Mouse (Mus musculus) testis, adult 2 months (tissue): Measurements from ENCODE around the gene Fstl4. TPM values are rescaled to one million over a fixed set of nuclear protein-coding genes. Genes with fewer than 3 reads are reported as not detected.
A peak's percentile ranks its signal among the peaks of the same experiment; 100 is the strongest.

Experiments
- H3K27ac ChIP-seq: fragments of 200-500 bp; 2 replicates; pipeline ENCODE4 v1.5.1; 2012; ENCODE audit warnings: low read depth, low read length; ENCODE audit not compliant: control insufficient read depth, insufficient read depth
- H3K27me3 ChIP-seq: fragments of 200-500 bp; 2 replicates; pipeline ENCODE4 v1.6.1; 2012; ENCODE audit warnings: mild to moderate bottlenecking, low read length, moderate library complexity; ENCODE audit not compliant: control insufficient read depth, insufficient read depth
- H3K36me3 ChIP-seq: fragments of 200-500 bp; 2 replicates; pipeline ENCODE4 v1.6.1; 2012; ENCODE audit warnings: mild to moderate bottlenecking, low read length; ENCODE audit not compliant: control insufficient read depth, insufficient read depth
- H3K4me1 ChIP-seq: fragments of 200-500 bp; 2 replicates; pipeline ENCODE4 v1.6.1; 2012; ENCODE audit warnings: low read length; ENCODE audit not compliant: control insufficient read depth, insufficient read depth
- H3K4me3 ChIP-seq: fragments of 200-500 bp; 2 replicates; pipeline ENCODE4 v1.5.1; 2012; ENCODE audit warnings: low read depth, mild to moderate bottlenecking, low read length, moderate library complexity, mixed read lengths; ENCODE audit not compliant: control insufficient read depth
- CTCF ChIP-seq: fragments of 200-500 bp; IDR thresholded peaks from 2 replicates; pipeline ENCODE4 v1.5.1; 2012; ENCODE audit warnings: low read depth, mild to moderate bottlenecking, inconsistent platforms, low read length, moderate library complexity; ENCODE audit not compliant: control insufficient read depth, insufficient read depth, insufficient replicate concordance
- POLR2A ChIP-seq: fragments of 200-500 bp; IDR thresholded peaks from 2 replicates; pipeline ENCODE4 v1.6.1; 2012; ENCODE audit warnings: low read depth, mild to moderate bottlenecking, inconsistent platforms, low read length, moderate library complexity; ENCODE audit not compliant: control insufficient read depth
- polyA plus RNA-seq: library from polyadenylated mRNA; depleted of rRNA; stranded (reverse); fragments of >200 nt; gene quantifications from 2 replicates; pipeline ENCODE4 v1.2.3, GENCODE M21; 2012

Gene Fstl4
- polyA plus RNA-seq, 1 experiment = 0.22 TPM

GRCm38 (mm10) chr11:52970396-52970795 is 206.0 kb downstream of the Fstl4 start:
- Histone ChIP-seq H3K27me3 (no peaks in the 10 kb centered on the region), H3K36me3 (no peaks in the 10 kb centered on the region)
- no peak for TF ChIP-seq CTCF
- TF ChIP-seq POLR2A = no peak

DNA sequence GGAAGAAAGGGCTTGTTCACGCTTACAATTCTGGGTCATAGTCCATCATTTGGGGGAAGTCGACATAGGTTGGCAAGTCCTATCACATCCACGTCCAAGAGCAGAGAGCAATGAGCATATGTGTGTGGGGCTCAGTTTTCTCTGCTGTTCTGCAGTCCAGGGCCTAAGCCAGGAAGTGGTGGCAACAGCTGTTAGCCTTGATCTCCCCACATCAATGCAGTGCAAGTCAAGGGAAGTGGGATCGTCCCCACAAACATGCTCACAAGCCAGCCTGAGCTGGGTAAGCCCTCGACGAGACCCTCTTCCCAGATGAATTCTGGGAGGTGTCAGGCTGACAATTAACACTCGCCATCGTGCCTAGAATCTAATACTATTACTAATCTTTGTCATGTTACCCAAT is 222.6 kb downstream of the Fstl4 start:
- H3K4me3 ChIP-seq = no peak overlapping the region
- H3K27me3 ChIP-seq = no peaks in the 10 kb centered on the region
- H3K36me3 ChIP-seq = no peaks in the 10 kb centered on the region
- no peak overlapping the region for H3K27ac ChIP-seq
- H3K4me1 ChIP-seq = no peaks in the 10 kb centered on the region
- TF ChIP-seq CTCF (no peak), POLR2A (no peak)

More at GRCm38 (mm10) chr11:52970396-52970795, 206.0 kb downstream of the Fstl4 start:
- H3K4me1 ChIP-seq = no peaks in the 10 kb centered on the region; the same call in 1 of the 2 replicates
- H3K27ac ChIP-seq = no peak overlapping the region
- no peak overlapping the region for H3K4me3 ChIP-seq

GRCm38 (mm10) chr11:52994688-52995087 is 230.3 kb downstream of the Fstl4 start:
- H3K36me3 ChIP-seq = no peaks in the 10 kb centered on the region
- TF ChIP-seq CTCF (no peak), POLR2A (no peak)
- peaks cover 7% of the 10 kb centered on the region for H3K4me1 ChIP-seq
- no peaks in the 10 kb centered on the region for H3K27me3 ChIP-seq
- no peak overlapping the region for H3K4me3 ChIP-seq
- no peak overlapping the region for H3K27ac ChIP-seq

- TF ChIP-seq POLR2A (no peak), CTCF (no peak)
- peak overlapping the region; percentile 68 for H3K27ac ChIP-seq
- H3K36me3 ChIP-seq = no peaks in the 10 kb centered on the region
- H3K4me3 ChIP-seq = no peak overlapping the region
- no peaks in the 10 kb centered on the region for H3K27me3 ChIP-seq
- H3K4me1 ChIP-seq = peaks cover 7% of the 10 kb centered on the region
Measured at GRCm38 (mm10) chr11:52996434-52997093, 232.1 kb downstream of the Fstl4 start.

DNA sequence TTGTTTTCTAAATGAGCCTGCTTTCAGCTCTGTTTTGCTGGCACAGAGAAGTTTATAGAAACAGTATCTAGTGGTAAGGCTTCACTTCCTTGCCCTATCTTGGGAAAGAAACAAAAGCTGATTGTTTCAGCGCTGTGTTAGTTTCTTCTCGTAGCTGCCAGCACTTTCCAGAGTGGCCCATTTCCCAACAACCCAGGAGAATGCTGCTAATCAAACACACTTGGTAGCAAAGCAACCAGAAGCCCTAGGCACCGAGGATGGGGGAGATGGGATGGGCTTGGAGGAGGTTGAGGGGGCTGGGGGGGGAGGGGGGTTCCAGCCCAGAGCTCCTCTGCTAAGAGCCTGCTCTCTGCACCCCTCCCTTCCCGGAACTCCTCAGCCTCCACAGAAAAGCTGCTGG is 233.0 kb downstream of the Fstl4 start:
- Histone ChIP-seq H3K4me1 (peaks cover 7% of the 10 kb centered on the region), H3K27me3 (no peaks in the 10 kb centered on the region), H3K4me3 (no peak overlapping the region), H3K36me3 (no peaks in the 10 kb centered on the region), H3K27ac (peak overlapping the region; percentile 68)
- TF ChIP-seq POLR2A (no peak), CTCF (no peak)

- H3K4me1 ChIP-seq = peaks cover 7% of the 10 kb centered on the region
- H3K27ac ChIP-seq = no peak overlapping the region
Measured at GRCm38 (mm10) chr11:53000226-53000625, 235.8 kb downstream of the Fstl4 start.

GRCm38 (mm10) chr11:53003361-53003760 is 238.9 kb downstream of the Fstl4 start:
- Histone ChIP-seq H3K4me3 (no peak overlapping the region), H3K27me3 (no peaks in the 10 kb centered on the region), H3K36me3 (no peaks in the 10 kb centered on the region), H3K4me1 (no peaks in the 10 kb centered on the region), H3K27ac (no peak overlapping the region)
- no peak for TF ChIP-seq CTCF
- TF ChIP-seq POLR2A = no peak

More at GRCm38 (mm10) chr11:53000226-53000625, 235.8 kb downstream of the Fstl4 start:
- Histone ChIP-seq H3K4me3 (no peak overlapping the region), H3K27me3 (no peaks in the 10 kb centered on the region), H3K36me3 (no peaks in the 10 kb centered on the region)
- no peak for TF ChIP-seq POLR2A
- no peak for TF ChIP-seq CTCF

DNA sequence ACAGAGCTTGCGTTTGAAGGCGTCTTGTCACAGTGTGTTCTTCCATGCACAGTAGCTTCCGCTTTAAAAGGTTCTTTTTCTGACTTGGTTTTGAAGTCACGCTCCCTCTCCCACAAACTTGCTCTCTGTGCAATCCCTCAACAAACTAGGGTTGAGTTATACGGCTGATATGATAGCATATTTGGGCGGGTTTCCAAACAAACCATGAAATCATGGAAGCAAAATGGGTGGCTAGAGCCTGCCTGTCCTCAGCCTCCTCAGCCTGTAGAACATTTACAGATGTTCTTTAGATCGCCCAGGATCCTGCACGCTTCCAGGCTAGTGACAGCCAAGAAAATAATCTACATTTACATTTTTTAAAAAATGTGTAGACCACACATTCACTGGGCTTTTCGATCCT is 239.4 kb downstream of the Fstl4 start:
- H3K4me3 ChIP-seq = no peak overlapping the region
- H3K27me3 ChIP-seq = no peaks in the 10 kb centered on the region
- no peak overlapping the region for H3K27ac ChIP-seq
- no peaks in the 10 kb centered on the region for H3K36me3 ChIP-seq
- TF ChIP-seq CTCF (no peak), POLR2A (no peak)
- H3K4me1 ChIP-seq = no peaks in the 10 kb centered on the region

DNA sequence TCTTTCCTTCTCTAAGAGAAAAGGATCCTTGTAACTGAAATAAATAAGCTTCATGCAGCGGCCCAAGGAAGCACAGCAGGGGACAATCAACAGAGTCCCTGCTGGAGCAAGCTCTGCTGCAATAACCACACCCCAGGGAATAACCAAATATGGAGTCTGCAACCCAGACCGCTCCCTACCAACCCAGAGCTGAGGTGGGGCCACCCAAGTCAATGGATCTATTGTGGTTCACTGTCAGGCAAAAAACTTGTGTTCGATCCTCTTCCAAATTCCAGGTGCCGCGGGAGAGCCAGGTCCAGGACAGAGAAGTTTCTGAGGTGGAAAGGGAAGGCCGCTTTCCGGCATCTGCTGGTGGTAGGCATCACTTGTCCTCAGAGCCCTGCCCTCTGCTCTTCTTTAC is 245.2 kb downstream of the Fstl4 start:
- Histone ChIP-seq H3K4me1 (no peaks in the 10 kb centered on the region), H3K4me3 (no peak overlapping the region), H3K27me3 (no peaks in the 10 kb centered on the region), H3K36me3 (no peaks in the 10 kb centered on the region), H3K27ac (no peak overlapping the region)
- TF ChIP-seq POLR2A (no peak), CTCF (no peak)
